Mouse (Mus musculus) embryonic facial prominence, embryonic 15.5 days (tissue): ENCODE measurements around the gene Aldh3a2. TPM values are rescaled to one million over a fixed set of nuclear protein-coding genes. Genes with fewer than 3 reads are reported as not detected.

Experiments
- ATAC-seq: fragments of 200-750 bp; cut with Nextera tagmentation; 2 replicates; pipeline ENCODE4 v1.8.0; 2017; ENCODE audit warnings: low read depth, moderate TSS enrichment; ENCODE audit not compliant: insufficient number of reproducible peaks, low FRiP score, low TSS enrichment
- H3K27ac ChIP-seq: fragments of 300-500 bp; sonication (generic); replicated peaks from 2 replicates; pipeline ENCODE4 v1.5.1; 2015; ENCODE audit warnings: mild to moderate bottlenecking, inconsistent platforms
- H3K27me3 ChIP-seq: fragments of 300-500 bp; sonication (generic); 2 replicates; pipeline ENCODE4 v1.6.1; 2015; ENCODE audit warnings: inconsistent platforms
- H3K36me3 ChIP-seq: fragments of 300-500 bp; sonication (generic); 2 replicates; pipeline ENCODE4 v1.6.1; 2015; ENCODE audit warnings: mild to moderate bottlenecking, inconsistent platforms
- H3K4me1 ChIP-seq: fragments of 300-500 bp; sonication (generic); 2 replicates; pipeline ENCODE4 v1.6.1; 2015; ENCODE audit warnings: inconsistent platforms
- H3K4me2 ChIP-seq: fragments of 300-500 bp; sonication (generic); replicated peaks from 2 replicates; pipeline ENCODE4 v1.6.1; 2015; ENCODE audit warnings: mild to moderate bottlenecking, inconsistent platforms
- H3K4me3 ChIP-seq: fragments of 300-500 bp; sonication (generic); replicated peaks from 2 replicates; pipeline ENCODE4 v1.5.1; 2015; ENCODE audit warnings: mild to moderate bottlenecking, inconsistent platforms
- H3K9ac ChIP-seq: fragments of 300-500 bp; sonication (generic); 2 replicates; pipeline ENCODE4 v1.6.1; 2015; ENCODE audit warnings: inconsistent platforms
- H3K9me3 ChIP-seq: fragments of 300-500 bp; sonication (generic); replicated peaks from 2 replicates; pipeline ENCODE4 v1.6.1; 2016; ENCODE audit warnings: inconsistent platforms
- WGBS: fragments of 180-500 bp; shearing (Covaris S2); methylation state at CpG from one replicate; pipeline ENCODE4 v1.1.7; 2015; 5-methylcytosine and 5-hydroxymethylcytosine counted together
- polyA plus RNA-seq: library from polyadenylated mRNA; unstranded; fragments of >200 nt; fragmentation: Nextera tagmentation; extraction: Ambion mirVana; gene quantifications from 2 replicates; pipeline ENCODE4 v1.2.1, GENCODE M21; 2015

Gene Aldh3a2
- polyA plus RNA-seq, 1 experiment from 2014 or later: 32.0 TPM

GRCm38 (mm10) chr11:61273928-61274327 lies 6.7 kb upstream of the Aldh3a2 start:
- no peaks in the 10 kb centered on the region for H3K9me3 ChIP-seq
- H3K4me1 ChIP-seq: 0 out of 2 replicates have a peak, but pooled peaks cover 3% of the 10 kb centered on the region
- no peaks in the 10 kb centered on the region for H3K36me3 ChIP-seq
- H3K4me3 ChIP-seq: no peak overlapping the region
- no peak for ATAC-seq
- WGBS: 72% methylated on average over 2 of the region's 2 CpGs
- H3K27ac ChIP-seq: no peak overlapping the region
- H3K9ac ChIP-seq: no peak overlapping the region
- no peaks in the 10 kb centered on the region for H3K27me3 ChIP-seq
- no peak overlapping the region for H3K4me2 ChIP-seq

GRCm38 (mm10) chr11:61271612-61272011 lies 4.3 kb upstream of the Aldh3a2 start:
- Histone ChIP-seq H3K4me1 (no peaks in the 10 kb centered on the region), H3K4me2 (no peak overlapping the region), H3K9me3 (no peaks in the 10 kb centered on the region), H3K27me3 (no peaks in the 10 kb centered on the region), H3K36me3 (no peaks in the 10 kb centered on the region), H3K9ac (no peak overlapping the region), H3K27ac (no peak overlapping the region), H3K4me3 (no peak overlapping the region)
- ATAC-seq: no peak

- H3K27ac ChIP-seq: no peak overlapping the region
- no peak overlapping the region for H3K4me3 ChIP-seq
- peaks cover 4% of the 10 kb centered on the region; the same call in 1 of the 2 replicates for H3K4me1 ChIP-seq
- H3K36me3 ChIP-seq: no peaks in the 10 kb centered on the region
- 74% methylated on average over 5 of the region's 5 CpGs for WGBS
- H3K9ac ChIP-seq: no peak overlapping the region
- H3K9me3 ChIP-seq: no peaks in the 10 kb centered on the region
- no peaks in the 10 kb centered on the region for H3K27me3 ChIP-seq
- ATAC-seq: no peak
- no peak overlapping the region for H3K4me2 ChIP-seq
Observed at GRCm38 (mm10) chr11:61270406-61270805, 3.1 kb upstream of the Aldh3a2 start.

- Histone ChIP-seq H3K27ac (no peak overlapping the region), H3K9me3 (no peaks in the 10 kb centered on the region), H3K9ac (no peak overlapping the region), H3K36me3 (peaks cover 10% of the 10 kb centered on the region), H3K4me3 (no peak overlapping the region), H3K4me1 (peaks cover 4% of the 10 kb centered on the region; the same call in 1 of the 2 replicates), H3K27me3 (no peaks in the 10 kb centered on the region), H3K4me2 (no peak overlapping the region)
- WGBS: 86% methylated on average over 6 of the region's 6 CpGs
- no peak for ATAC-seq
Observed at GRCm38 (mm10) chr11:61268626-61269349, 1.5 kb upstream of the Aldh3a2 start.

GRCm38 (mm10) chr11:61263841-61264240 lies 3.4 kb downstream of the Aldh3a2 start:
- Histone ChIP-seq H3K4me1 (peaks cover 4% of the 10 kb centered on the region; the same call in 1 of the 2 replicates), H3K27ac (no peak overlapping the region), H3K9ac (no peak overlapping the region), H3K4me3 (no peak overlapping the region), H3K9me3 (no peaks in the 10 kb centered on the region), H3K4me2 (no peak overlapping the region), H3K27me3 (no peaks in the 10 kb centered on the region), H3K36me3 (peaks cover 47% of the 10 kb centered on the region)
- WGBS: 84% methylated on average over 1 of the region's 1 CpGs
- no peak for ATAC-seq

- H3K27ac ChIP-seq: no peak overlapping the region
- no peaks in the 10 kb centered on the region for H3K9me3 ChIP-seq
- H3K9ac ChIP-seq: no peak overlapping the region
- no peak overlapping the region for H3K4me3 ChIP-seq
- peaks cover 57% of the 10 kb centered on the region for H3K36me3 ChIP-seq
- no peak for ATAC-seq
- H3K4me2 ChIP-seq: no peak overlapping the region
- H3K4me1 ChIP-seq: peaks cover 4% of the 10 kb centered on the region; the same call in 1 of the 2 replicates
- 93% methylated on average over 14 of the region's 14 CpGs for WGBS
- H3K27me3 ChIP-seq: no peaks in the 10 kb centered on the region
Observed at GRCm38 (mm10) chr11:61262516-61262915, 4.7 kb downstream of the Aldh3a2 start.

GRCm38 (mm10) chr11:61259106-61259505 lies 8.2 kb downstream of the Aldh3a2 start:
- H3K4me1 ChIP-seq: no peaks in the 10 kb centered on the region
- H3K27me3 ChIP-seq: no peaks in the 10 kb centered on the region
- no peak overlapping the region for H3K4me2 ChIP-seq
- H3K9me3 ChIP-seq: no peaks in the 10 kb centered on the region
- no peak overlapping the region for H3K4me3 ChIP-seq
- no peak overlapping the region for H3K27ac ChIP-seq
- 84% methylated on average over 6 of the region's 6 CpGs for WGBS
- no peak overlapping the region for H3K9ac ChIP-seq
- peaks cover 80% of the 10 kb centered on the region for H3K36me3 ChIP-seq
- no peak for ATAC-seq

GRCm38 (mm10) chr11:61252807-61253206 lies 14.5 kb downstream of the Aldh3a2 start:
- Histone ChIP-seq H3K4me3 (no peak overlapping the region), H3K9ac (no peak overlapping the region), H3K9me3 (no peaks in the 10 kb centered on the region), H3K27ac (no peak overlapping the region), H3K36me3 (peaks cover 80% of the 10 kb centered on the region), H3K4me1 (no peaks in the 10 kb centered on the region), H3K4me2 (no peak overlapping the region), H3K27me3 (no peaks in the 10 kb centered on the region)
- 91% methylated on average over 12 of the region's 12 CpGs for WGBS
- ATAC-seq: no peak

GRCm38 (mm10) chr11:61251741-61252140 lies 15.5 kb downstream of the Aldh3a2 start:
- Histone ChIP-seq H3K4me2 (no peak overlapping the region), H3K27ac (no peak overlapping the region), H3K9me3 (no peaks in the 10 kb centered on the region), H3K36me3 (peaks cover 71% of the 10 kb centered on the region), H3K9ac (no peak overlapping the region), H3K4me1 (no peaks in the 10 kb centered on the region), H3K4me3 (no peak overlapping the region), H3K27me3 (no peaks in the 10 kb centered on the region)
- 79% methylated on average over 10 of the region's 10 CpGs for WGBS
- ATAC-seq: no peak

- Histone ChIP-seq H3K9me3 (no peaks in the 10 kb centered on the region), H3K27me3 (no peaks in the 10 kb centered on the region), H3K36me3 (peaks cover 25% of the 10 kb centered on the region), H3K4me2 (no peak overlapping the region), H3K9ac (no peak overlapping the region), H3K4me1 (no peaks in the 10 kb centered on the region), H3K27ac (no peak overlapping the region), H3K4me3 (no peak overlapping the region)
- WGBS: 85% methylated on average over 7 of the region's 7 CpGs
- no peak for ATAC-seq
Observed at GRCm38 (mm10) chr11:61244406-61244805, 22.9 kb downstream of the Aldh3a2 start.

GRCm38 (mm10) chr11:61236015-61236414 lies 31.2 kb downstream of the Aldh3a2 start:
- no peak overlapping the region for H3K27ac ChIP-seq
- no peak overlapping the region for H3K4me2 ChIP-seq
- H3K9me3 ChIP-seq: no peaks in the 10 kb centered on the region
- H3K27me3 ChIP-seq: no peaks in the 10 kb centered on the region
- H3K36me3 ChIP-seq: no peaks in the 10 kb centered on the region
- H3K4me3 ChIP-seq: no peak overlapping the region
- peaks cover 9% of the 10 kb centered on the region for H3K4me1 ChIP-seq
- H3K9ac ChIP-seq: no peak overlapping the region
- 86% methylated on average over 3 of the region's 3 CpGs for WGBS
- ATAC-seq: no peak

GRCm38 (mm10) chr11:61234174-61234573 lies 33.1 kb downstream of the Aldh3a2 start:
- WGBS: 39% methylated on average over 5 of the region's 5 CpGs
- H3K27me3 ChIP-seq: no peaks in the 10 kb centered on the region
- no peak overlapping the region for H3K9ac ChIP-seq
- no peak overlapping the region for H3K27ac ChIP-seq
- no peaks in the 10 kb centered on the region for H3K9me3 ChIP-seq
- no peak for ATAC-seq
- H3K4me3 ChIP-seq: no peak overlapping the region
- no peaks in the 10 kb centered on the region for H3K36me3 ChIP-seq
- peaks cover 11% of the 10 kb centered on the region for H3K4me1 ChIP-seq
- no peak overlapping the region for H3K4me2 ChIP-seq
